Mouse (Mus musculus) spleen, adult 12 weeks (tissue): ENCODE results near the gene Mfap2.

Experiments
- DNase-seq: peaks from one replicate; pipeline ENCODE4 v3.0.0; 2022; ENCODE audit warnings: low spot score

Mfap2 gene

GRCm38 (mm10) chr4:140987476-140987875, 22.7 kb upstream of the Mfap2 start:
- DNase-seq, result no peak

- no peak for DNase-seq
Observed at GRCm38 (mm10) chr4:140988706-140989290, 21.4 kb upstream of the Mfap2 start.

- DNase-seq, result no peak
Observed at GRCm38 (mm10) chr4:140989447-140989846, 20.8 kb upstream of the Mfap2 start.

GRCm38 (mm10) chr4:140992215-140992614, 18.0 kb upstream of the Mfap2 start:
- no peak for DNase-seq

- DNase-seq, result no peak
Observed at GRCm38 (mm10) chr4:140993846-140994245, 16.4 kb upstream of the Mfap2 start.

- no peak for DNase-seq
Observed at GRCm38 (mm10) chr4:140995811-140996210, 14.4 kb upstream of the Mfap2 start.

- DNase-seq, result no peak
Observed at GRCm38 (mm10) chr4:140996812-140997211, 13.4 kb upstream of the Mfap2 start.

- no peak for DNase-seq
Observed at GRCm38 (mm10) chr4:141005983-141006382, 4.2 kb upstream of the Mfap2 start.

GRCm38 (mm10) chr4:141008028-141008427, 2.2 kb upstream of the Mfap2 start:
- no peak for DNase-seq

GRCm38 (mm10) chr4:141010526-141010925, 308 bp downstream of the Mfap2 start:
- no peak for DNase-seq

- DNase-seq, result no peak
Observed at GRCm38 (mm10) chr4:141010941-141011429, 767 bp downstream of the Mfap2 start.

GRCm38 (mm10) chr4:141011556-141012328, 1.5 kb downstream of the Mfap2 start:
- DNase-seq, result no peak

- DNase-seq, result no peak
Observed at GRCm38 (mm10) chr4:141012558-141012957, 2.3 kb downstream of the Mfap2 start.

GRCm38 (mm10) chr4:141014114-141014513, 3.9 kb downstream of the Mfap2 start:
- no peak for DNase-seq

GRCm38 (mm10) chr4:141014856-141015255, 4.6 kb downstream of the Mfap2 start:
- no peak for DNase-seq

- DNase-seq, result no peak
Observed at GRCm38 (mm10) chr4:141015356-141015755, 5.1 kb downstream of the Mfap2 start.

- DNase-seq, result no peak
Observed at GRCm38 (mm10) chr4:141016311-141016710, 6.1 kb downstream of the Mfap2 start.

- DNase-seq, result no peak
Observed at GRCm38 (mm10) chr4:141017657-141018436, 7.6 kb downstream of the Mfap2 start.

GRCm38 (mm10) chr4:141020220-141020619, 10.0 kb downstream of the Mfap2 start:
- no peak for DNase-seq

GRCm38 (mm10) chr4:141020811-141021613, 10.8 kb downstream of the Mfap2 start:
- DNase-seq, result no peak

GRCm38 (mm10) chr4:141021614-141021929, 11.4 kb downstream of the Mfap2 start:
- no peak for DNase-seq

- DNase-seq, result no peak
Observed at GRCm38 (mm10) chr4:141024052-141024451, 13.8 kb downstream of the Mfap2 start.
